Mouse (Mus musculus): ENCODE results near the gene Epb41l3.

- TF ChIP-seq POLR2A (IDR thresholded peaks at IDR 0.05; ENCODE audit: borderline replicate concordance, insufficient read depth, low read length) (no peak), CTCF (IDR thresholded peaks at IDR 0.05; ENCODE audit: borderline replicate concordance, insufficient read depth, low read depth, low read length) (no peak)
Observed at GRCm38 (mm10) chr17:69200936-69201335, 125.5 kb downstream of the Epb41l3 start.
